Mouse (Mus musculus): ENCODE data around the gene Pde7b. TPM values are rescaled to one million over a fixed set of nuclear protein-coding genes. Genes with fewer than 3 reads are reported as not detected.
A peak's percentile ranks its signal among the peaks of the same experiment; 100 is the strongest.

The Pde7b gene
- polyA plus RNA-seq, 2 experiments, result 7.0 to 8.8 TPM

DNA sequence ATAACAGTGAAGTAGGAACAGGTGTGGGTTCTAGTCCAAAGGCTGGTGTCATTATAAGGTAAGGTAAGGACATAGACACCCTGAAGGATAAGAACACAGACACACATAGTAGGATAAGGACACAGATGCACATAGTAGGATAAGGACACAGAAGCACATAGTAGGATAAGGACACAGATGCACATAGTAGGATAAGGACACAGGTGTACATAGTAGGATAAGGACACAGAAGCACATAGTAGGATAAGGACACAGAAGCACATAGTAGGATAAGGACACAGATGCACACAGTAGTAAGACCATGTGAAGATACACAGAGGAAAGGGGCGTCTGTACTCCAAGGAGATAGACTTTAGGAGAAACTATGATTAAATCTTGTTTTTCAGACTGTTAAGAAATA, 5.2 kb upstream of the Pde7b start:
- no peaks in the 10 kb centered on the region for H3K27me3 ChIP-seq (ENCODE audit: control insufficient read depth, insufficient read depth, low read length)
- no peak overlapping the region for H3K27ac ChIP-seq (replicated peaks; ENCODE audit: low read depth, low read length)
- H3K4me2 ChIP-seq (replicated peaks; ENCODE audit: low read depth, low read length, severe bottlenecking), result no peak overlapping the region
- DNase-seq (ENCODE audit: low spot score) (no peak), ATAC-seq (ENCODE audit: low FRiP score, low read depth) (no peak)
- H3K36me3 ChIP-seq (ENCODE audit: control insufficient read depth, insufficient read depth, low read length), result no peaks in the 10 kb centered on the region
- no peaks in the 10 kb centered on the region for H3K9me3 ChIP-seq (ENCODE audit: control insufficient read depth, low read length)
- 77% methylated on average over 1 of the region's 1 CpGs for WGBS
- H3K9ac ChIP-seq (ENCODE audit: low read depth, low read length, severe bottlenecking), result no peak overlapping the region
- no peak for TF ChIP-seq POLR2A (IDR thresholded peaks at IDR 0.05; ENCODE audit: borderline replicate concordance, extremely low read depth, insufficient read depth, insufficient read length)
- H3K4me3 ChIP-seq (replicated peaks; ENCODE audit: low read length), result no peak overlapping the region
- peaks cover 6% of the 10 kb centered on the region for H3K4me1 ChIP-seq (ENCODE audit: control insufficient read depth, insufficient read depth, low read length)

DNA sequence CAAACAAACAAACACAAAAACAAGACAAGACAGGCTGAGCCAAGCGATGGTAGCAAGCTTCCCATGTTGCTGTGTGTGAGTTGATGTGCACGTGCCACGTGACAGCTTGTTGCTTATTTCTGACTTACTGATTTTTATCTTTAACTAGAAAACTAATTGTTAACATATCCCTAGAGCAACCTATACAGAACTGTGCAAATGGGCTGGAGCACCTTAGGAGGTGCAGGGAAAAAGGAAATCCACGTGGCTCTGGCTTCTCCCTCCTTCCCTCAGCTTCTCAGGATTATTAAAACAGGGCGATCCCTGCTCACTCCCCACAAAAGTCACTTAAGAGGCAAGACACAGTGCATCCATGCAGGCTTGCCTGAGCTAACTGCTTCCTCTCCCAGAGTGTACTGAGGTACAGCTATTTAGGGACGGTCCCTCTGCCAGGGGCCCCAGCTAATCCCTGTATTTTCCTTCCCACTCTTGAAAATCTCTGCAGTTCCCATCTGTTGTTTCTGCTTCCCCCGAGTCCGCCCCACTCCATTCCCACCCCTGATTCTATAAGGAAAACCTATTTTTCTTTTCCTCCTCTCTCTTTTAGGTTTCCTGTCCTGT, 606 bp upstream of the Pde7b start:
- H3K9ac ChIP-seq (ENCODE audit: low read depth, low read length, severe bottlenecking), result peak overlapping the region; percentile 13; the same call in 1 of the 2 replicates
- H3K27ac ChIP-seq (replicated peaks; ENCODE audit: low read depth, low read length), result 0 out of 2 replicates have a peak overlapping the region, but pooled peaks have one; percentile 75
- no peaks in the 10 kb centered on the region for H3K27me3 ChIP-seq (ENCODE audit: control insufficient read depth, insufficient read depth, low read length)
- 27% methylated on average over 8 of the region's 8 CpGs for WGBS
- no peak for TF ChIP-seq POLR2A (IDR thresholded peaks at IDR 0.05; ENCODE audit: borderline replicate concordance, extremely low read depth, insufficient read depth, insufficient read length)
- ATAC-seq (ENCODE audit: low FRiP score, low read depth) (peak; percentile 25), DNase-seq (ENCODE audit: low spot score) (no peak)
- peak overlapping the region; percentile 62 for H3K4me2 ChIP-seq (replicated peaks; ENCODE audit: low read depth, low read length, severe bottlenecking)
- H3K9me3 ChIP-seq (ENCODE audit: control insufficient read depth, low read length), result no peaks in the 10 kb centered on the region
- peaks cover 13% of the 10 kb centered on the region for H3K4me1 ChIP-seq (ENCODE audit: control insufficient read depth, insufficient read depth, low read length)
- peak overlapping the region; percentile 44 for H3K4me3 ChIP-seq (replicated peaks; ENCODE audit: low read length)
- H3K36me3 ChIP-seq (ENCODE audit: control insufficient read depth, insufficient read depth, low read length), result no peaks in the 10 kb centered on the region

DNA sequence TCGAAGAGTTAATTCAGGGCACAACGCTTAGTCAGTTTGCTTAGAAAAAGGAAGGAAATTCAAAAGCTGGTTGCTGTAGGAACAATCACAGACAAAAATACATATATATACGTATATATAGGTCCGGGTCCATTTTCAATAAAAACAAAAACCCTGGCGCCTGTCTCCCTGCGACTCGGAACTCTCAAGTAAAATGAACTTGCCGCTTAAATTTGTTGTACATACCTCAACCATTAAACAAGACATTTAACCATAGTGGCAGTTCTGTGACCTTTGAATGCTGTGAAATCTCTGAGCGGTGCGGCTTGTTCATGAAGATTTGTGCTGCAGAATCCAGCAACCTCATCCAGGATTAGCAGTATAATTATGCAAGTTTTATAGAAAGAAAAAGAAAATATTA, 427 bp downstream of the Pde7b start:
- peaks cover 13% of the 10 kb centered on the region for H3K4me1 ChIP-seq (ENCODE audit: control insufficient read depth, insufficient read depth, low read length)
- 14% methylated on average over 10 of the region's 10 CpGs for WGBS
- peak overlapping the region; percentile 44 for H3K4me3 ChIP-seq (replicated peaks; ENCODE audit: low read length)
- peak overlapping the region; percentile 62 for H3K4me2 ChIP-seq (replicated peaks; ENCODE audit: low read depth, low read length, severe bottlenecking)
- no peaks in the 10 kb centered on the region for H3K9me3 ChIP-seq (ENCODE audit: control insufficient read depth, low read length)
- no peak for TF ChIP-seq POLR2A (IDR thresholded peaks at IDR 0.05; ENCODE audit: borderline replicate concordance, extremely low read depth, insufficient read depth, insufficient read length)
- H3K36me3 ChIP-seq (ENCODE audit: control insufficient read depth, insufficient read depth, low read length), result no peaks in the 10 kb centered on the region
- H3K27ac ChIP-seq (replicated peaks; ENCODE audit: low read depth, low read length), result peak overlapping the region; percentile 75
- ATAC-seq (ENCODE audit: low FRiP score, low read depth) (no peak), DNase-seq (ENCODE audit: low spot score) (no peak)
- H3K9ac ChIP-seq (ENCODE audit: low read depth, low read length, severe bottlenecking), result peak overlapping the region; percentile 55
- no peaks in the 10 kb centered on the region for H3K27me3 ChIP-seq (ENCODE audit: control insufficient read depth, insufficient read depth, low read length)

GRCm38 (mm10) chr10:20723962-20724361, 916 bp downstream of the Pde7b start:
- WGBS, result 9% methylated on average over 3 of the region's 3 CpGs
- Histone ChIP-seq H3K4me1 (ENCODE audit: control insufficient read depth, insufficient read depth, low read length) (peaks cover 13% of the 10 kb centered on the region), H3K4me3 (replicated peaks; ENCODE audit: low read length) (peak overlapping the region; percentile 44), H3K9ac (ENCODE audit: low read depth, low read length, severe bottlenecking) (peak overlapping the region; percentile 55), H3K4me2 (replicated peaks; ENCODE audit: low read depth, low read length, severe bottlenecking) (peak overlapping the region; percentile 62), H3K27ac (replicated peaks; ENCODE audit: low read depth, low read length) (no peak overlapping the region), H3K27me3 (ENCODE audit: control insufficient read depth, insufficient read depth, low read length) (no peaks in the 10 kb centered on the region), H3K9me3 (ENCODE audit: control insufficient read depth, low read length) (no peaks in the 10 kb centered on the region), H3K36me3 (ENCODE audit: control insufficient read depth, insufficient read depth, low read length) (no peaks in the 10 kb centered on the region)
- no peak for TF ChIP-seq POLR2A (IDR thresholded peaks at IDR 0.05; ENCODE audit: borderline replicate concordance, extremely low read depth, insufficient read depth, insufficient read length)
- DNase-seq (ENCODE audit: low spot score), result no peak
- ATAC-seq (ENCODE audit: low FRiP score, low read depth), result no peak

- Histone ChIP-seq H3K4me1 (ENCODE audit: control insufficient read depth, insufficient read depth, low read length) (peaks cover 13% of the 10 kb centered on the region), H3K27me3 (ENCODE audit: control insufficient read depth, insufficient read depth, low read length) (no peaks in the 10 kb centered on the region), H3K4me3 (replicated peaks; ENCODE audit: low read length) (peak overlapping the region; percentile 44), H3K9me3 (ENCODE audit: control insufficient read depth, low read length) (no peaks in the 10 kb centered on the region), H3K27ac (replicated peaks; ENCODE audit: low read depth, low read length) (0 out of 2 replicates have a peak overlapping the region, but pooled peaks have one; percentile 16), H3K36me3 (ENCODE audit: control insufficient read depth, insufficient read depth, low read length) (no peaks in the 10 kb centered on the region), H3K4me2 (replicated peaks; ENCODE audit: low read depth, low read length, severe bottlenecking) (peak overlapping the region; percentile 62), H3K9ac (ENCODE audit: low read depth, low read length, severe bottlenecking) (peak overlapping the region; percentile 55)
- ATAC-seq (ENCODE audit: low FRiP score, low read depth) (no peak), DNase-seq (ENCODE audit: low spot score) (no peak)
- no peak for TF ChIP-seq POLR2A (IDR thresholded peaks at IDR 0.05; ENCODE audit: borderline replicate concordance, extremely low read depth, insufficient read depth, insufficient read length)
- WGBS, result 30% methylated on average over 3 of the region's 3 CpGs
Observed at GRCm38 (mm10) chr10:20723521-20723915, 1.4 kb downstream of the Pde7b start.
